Mouse (Mus musculus) liver, embryonic 18 days (tissue): ENCODE results near the gene Stard9. TPM values are rescaled to one million over a fixed set of nuclear protein-coding genes. Genes with fewer than 3 reads are reported as not detected.

Experiments
- polyA plus RNA-seq: library from polyadenylated mRNA; depleted of rRNA; stranded (reverse); fragments of >200 nt; gene quantifications from 2 replicates; pipeline ENCODE4 v1.2.3, GENCODE M21; 2012; rRNA removed

The Stard9 gene
- 3.0 and 3.9 TPM in 2 replicates for polyA plus RNA-seq

DNA sequence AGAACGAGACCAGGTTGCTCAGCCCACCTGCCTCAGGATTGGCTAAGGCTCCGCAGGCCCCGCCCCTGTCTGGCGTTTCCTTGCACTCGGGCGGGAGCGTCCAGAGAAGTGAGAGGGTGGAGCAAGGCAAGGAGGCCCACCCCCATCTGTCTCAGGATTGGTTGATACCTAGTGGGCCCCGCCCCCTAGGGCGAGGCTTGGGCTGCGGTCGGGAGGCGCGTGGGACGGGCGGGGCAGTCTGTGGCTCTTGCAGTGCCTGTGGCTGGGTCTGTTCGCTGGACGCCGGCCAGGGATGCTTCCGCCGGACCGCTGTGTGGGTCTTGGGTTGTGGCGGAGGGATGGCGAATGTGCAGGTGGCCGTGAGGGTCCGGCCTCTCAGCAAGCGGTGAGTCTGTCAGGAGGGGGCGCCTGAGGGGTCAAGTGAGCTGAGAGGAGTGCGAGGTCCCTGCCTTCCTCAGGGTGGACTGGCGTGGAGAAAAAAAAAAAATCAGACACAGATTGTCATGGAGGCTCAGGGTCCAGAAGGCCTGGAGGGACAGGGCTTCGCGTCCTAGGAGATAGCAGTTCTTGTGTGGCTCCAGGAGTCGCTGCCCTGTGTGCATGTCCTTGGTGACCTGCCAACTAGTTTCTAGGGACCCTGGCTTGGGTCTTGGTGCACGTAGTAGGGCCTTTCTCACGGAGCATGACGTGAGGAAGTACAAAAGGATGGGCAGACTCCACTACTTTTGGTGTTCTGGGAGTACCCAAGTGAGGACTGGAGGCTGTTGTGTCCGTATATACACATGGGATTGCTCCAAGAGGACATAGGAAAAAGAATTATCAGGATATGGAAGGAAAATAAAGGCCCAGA lies at the start of gene Stard9:
Gene Stard9 (plus strand): TSS at position 236 of the 850 bp plus-strand sequence.

DNA sequence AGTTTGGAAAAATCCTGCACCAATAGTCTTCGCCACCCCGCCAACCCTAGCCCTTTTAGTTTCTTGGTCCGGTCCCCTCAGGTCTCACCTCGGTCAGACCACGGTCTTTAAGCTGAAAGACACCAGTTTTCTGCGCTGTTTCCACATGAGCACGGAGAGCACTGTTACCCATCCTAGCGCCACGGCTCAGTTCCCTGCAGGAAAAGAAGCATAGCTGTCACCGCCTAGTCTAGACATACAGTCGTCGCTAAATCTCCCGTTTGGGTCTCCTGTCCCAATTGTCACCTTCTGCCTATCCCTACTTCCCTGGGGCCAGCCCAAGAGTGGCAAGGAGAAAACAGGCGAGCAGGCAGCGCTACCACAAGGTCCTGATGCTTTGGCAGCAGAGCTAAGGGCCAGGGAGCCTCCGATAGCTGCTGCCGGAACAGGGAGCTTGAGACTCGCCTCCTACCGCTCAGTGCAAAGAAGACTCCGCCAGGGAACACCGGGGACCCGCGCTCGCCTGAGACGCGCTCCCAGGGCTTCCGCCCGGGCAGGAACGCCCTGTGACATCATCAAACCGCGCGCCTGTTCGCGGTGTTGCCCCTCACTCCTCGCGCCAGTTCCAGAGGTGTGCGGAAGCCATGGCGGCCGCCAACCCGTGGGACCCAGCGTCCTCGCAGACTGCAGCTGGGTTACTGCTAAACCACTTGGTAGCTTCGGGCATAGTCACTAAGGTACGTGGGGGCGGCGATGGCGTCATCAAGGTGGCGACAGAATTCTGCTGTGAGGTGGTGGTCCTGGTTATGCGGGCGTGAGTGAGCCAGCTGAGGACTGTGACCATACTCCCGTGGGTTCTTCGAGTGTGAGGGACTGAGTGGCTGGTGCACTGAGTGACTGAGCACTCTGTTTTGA lies 19.8 kb upstream of the Stard9 start, which contains the start of the genes Haus2 and Lrrc57:
Gene Haus2 (plus strand): TSS at position 554 of the 894 bp plus-strand sequence.
Gene Lrrc57 (minus strand): TSS at position 691 of the 894 bp plus-strand sequence.

Other genes starting within 250 kb of the Stard9 start
- gene Ganc, start 225.2 kb upstream of the Stard9 start, polyA plus RNA-seq, result 6.4 and 7.5 TPM in 2 replicates
- gene Tmem87a, start 225.0 kb upstream of the Stard9 start, polyA plus RNA-seq, result 6.5 and 6.6 TPM in 2 replicates
- gene Capn3, start 173.1 kb upstream of the Stard9 start, polyA plus RNA-seq, result 3.8 and 4.5 TPM in 2 replicates
- 13.6 and 15.6 TPM in 2 replicates for gene Zfp106, start 65.3 kb upstream of the Stard9 start, polyA plus RNA-seq
- 15.6 and 16.6 TPM in 2 replicates for gene Snap23, start 61.5 kb upstream of the Stard9 start, polyA plus RNA-seq
- 5.7 and 5.9 TPM in 2 replicates for gene Haus2, start 19.7 kb upstream of the Stard9 start, polyA plus RNA-seq
- gene Lrrc57, start 19.6 kb upstream of the Stard9 start, polyA plus RNA-seq, result 8.0 and 8.2 TPM in 2 replicates
- 7.5 and 8.2 TPM in 2 replicates for gene Cdan1, start 221.0 kb downstream of the Stard9 start, polyA plus RNA-seq
- gene Ttbk2, start 221.5 kb downstream of the Stard9 start, polyA plus RNA-seq, result 0.72 and 0.87 TPM in 2 replicates